Comparison of ENCODE assay signal across 9 mouse cellular contexts in the genomic region with DNA sequence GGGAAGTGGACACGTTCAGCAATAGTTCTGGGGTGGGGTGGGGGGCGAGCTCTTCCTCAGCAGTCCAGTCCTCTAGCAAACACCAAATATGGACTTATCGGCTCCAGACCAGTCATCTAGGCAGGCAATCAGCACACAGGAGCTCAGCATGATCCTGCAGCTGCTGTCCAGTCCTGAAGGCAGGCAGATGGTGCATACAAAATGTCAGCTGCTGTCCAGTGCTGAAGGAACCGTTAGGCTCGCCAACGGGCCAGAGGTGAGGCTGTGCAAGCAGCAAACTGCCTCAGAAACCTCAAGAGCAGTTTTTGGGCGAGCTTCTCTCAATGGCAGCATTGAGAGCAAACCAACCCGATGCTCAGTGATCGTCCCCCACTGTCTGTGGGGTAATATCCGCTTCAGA.
A peak's percentile ranks its signal among the peaks of the same experiment; 100 is the strongest.
DNase-seq lines count a peak whose midpoint lies in the region; ATAC-seq and TF ChIP-seq lines count a peak whose summit lies in the region.
"Had no signal": no experiment of that assay in that cellular context is flagged by ENCODE, and none has a peak within 500 bp of the region (broad histone marks: within the 10 kb centered on the region; RNA-seq: fewer than 3 reads in every experiment).

No protein-coding gene starts in this region.

- no peaks in the 10 kb centered on the region for H3K27me3 ChIP-seq in hindbrain, embryonic 10.5 days (ENCODE audit: insufficient read depth, poor library complexity, severe bottlenecking)
- no peaks in the 10 kb centered on the region for H3K27me3 ChIP-seq in hindbrain, embryonic 13.5 days
- no peaks in the 10 kb centered on the region for H3K27me3 ChIP-seq in ES-Bruce4 (ENCODE audit: control insufficient read depth, insufficient read depth, low read length, poor library complexity, severe bottlenecking)
- H3K27me3 ChIP-seq in kidney, embryonic 14.5 days (ENCODE audit: control insufficient read depth, insufficient read depth, low read length) = no peaks in the 10 kb centered on the region
- no peaks in the 10 kb centered on the region for H3K27me3 ChIP-seq in myocyte (ENCODE audit: control insufficient read depth, insufficient read depth, insufficient read length)

- no peak overlapping the region for H3K4me3 ChIP-seq in hindbrain, embryonic 10.5 days
- H3K4me3 ChIP-seq in hindbrain, embryonic 13.5 days = no peak overlapping the region
- H3K4me3 ChIP-seq in ES-Bruce4 (ENCODE audit: low read depth, low read length) (no peak overlapping the region), myocyte (no peak overlapping the region)
- H3K4me3 ChIP-seq in kidney, embryonic 14.5 days (ENCODE audit: low read length) = no peak overlapping the region

- H3K27ac ChIP-seq in hindbrain, embryonic 10.5 days = no peak overlapping the region
- H3K27ac ChIP-seq in hindbrain, embryonic 13.5 days = no peak overlapping the region
- no peak overlapping the region for H3K27ac ChIP-seq in ES-Bruce4 (ENCODE audit: insufficient read depth, low read length)
- H3K27ac ChIP-seq in kidney, embryonic 14.5 days (ENCODE audit: low read depth, low read length) = no peak overlapping the region
- H3K27ac ChIP-seq: liver, embryonic 14.5 days had no signal

- 34% methylated on average over 10 of the region's 10 CpGs for WGBS in hindbrain, embryonic 10.5 days
- WGBS in hindbrain, embryonic 13.5 days = 40% methylated on average over 10 of the region's 10 CpGs
- WGBS in kidney, embryonic 14.5 days = 21% methylated on average over 10 of the region's 10 CpGs

- no peak overlapping the region for H3ac ChIP-seq in myocyte (ENCODE audit: control insufficient read depth, insufficient read length)

- no peak overlapping the region for H3K4me2 ChIP-seq in hindbrain, embryonic 13.5 days
- H3K4me2 ChIP-seq in kidney, embryonic 14.5 days (replicated peaks; ENCODE audit: low read depth, low read length) = no peak overlapping the region
- H3K4me2 ChIP-seq in myocyte (ENCODE audit: low read depth) = no peak overlapping the region

- H3K4me1 ChIP-seq in hindbrain, embryonic 10.5 days (replicated peaks) = 0 out of 2 replicates have a peak, but pooled peaks cover 9% of the 10 kb centered on the region
- no peaks in the 10 kb centered on the region for H3K4me1 ChIP-seq in hindbrain, embryonic 13.5 days (replicated peaks)
- no peaks in the 10 kb centered on the region for H3K4me1 ChIP-seq in ES-Bruce4 (ENCODE audit: control insufficient read depth, insufficient read depth, low read length)
- H3K4me1 ChIP-seq in kidney, embryonic 14.5 days (ENCODE audit: control insufficient read depth, insufficient read depth, low read length) = no peaks in the 10 kb centered on the region

- H3K9ac ChIP-seq in hindbrain, embryonic 13.5 days = no peak overlapping the region
- no peak overlapping the region for H3K9ac ChIP-seq in ES-Bruce4 (ENCODE audit: low read depth, poor library complexity, severe bottlenecking)
- H3K9ac ChIP-seq in kidney, embryonic 14.5 days (ENCODE audit: low read depth, low read length) = no peak overlapping the region
- H3K9ac ChIP-seq: liver, embryonic 14.5 days had no signal

- H3K79me2 ChIP-seq in myocyte (ENCODE audit: control insufficient read depth, insufficient read depth) = no peaks in the 10 kb centered on the region

- TF ChIP-seq POLR2A in ES-Bruce4 (IDR thresholded peaks at IDR 0.05; ENCODE audit: insufficient read depth, low read length) (no peak), myocyte (IDR thresholded peaks at IDR 0.05; ENCODE audit: insufficient read length, low read depth) (no peak)

- H3K36me3 ChIP-seq in hindbrain, embryonic 10.5 days = no peaks in the 10 kb centered on the region
- no peaks in the 10 kb centered on the region for H3K36me3 ChIP-seq in hindbrain, embryonic 13.5 days
- no peaks in the 10 kb centered on the region for H3K36me3 ChIP-seq in ES-Bruce4 (ENCODE audit: control insufficient read depth, insufficient read depth, low read length, poor library complexity, severe bottlenecking)
- H3K36me3 ChIP-seq in kidney, embryonic 14.5 days (ENCODE audit: control insufficient read depth, insufficient read depth, low read length) = no peaks in the 10 kb centered on the region
- no peaks in the 10 kb centered on the region for H3K36me3 ChIP-seq in myocyte (ENCODE audit: control insufficient read depth, insufficient read depth)

- no peak for ATAC-seq in hindbrain, embryonic 13.5 days (ENCODE audit: low FRiP score)
- ATAC-seq in kidney, embryonic 14.5 days (ENCODE audit: low FRiP score, low TSS enrichment) = peak; percentile 89; the same call in 1 of the 2 replicates

- no peaks in the 10 kb centered on the region for H3K9me3 ChIP-seq in hindbrain, embryonic 10.5 days
- H3K9me3 ChIP-seq in hindbrain, embryonic 13.5 days = no peaks in the 10 kb centered on the region
- no peaks in the 10 kb centered on the region for H3K9me3 ChIP-seq in ES-Bruce4 (replicated peaks; ENCODE audit: control insufficient read depth, insufficient read depth, low read length, poor library complexity, severe bottlenecking)
- H3K9me3 ChIP-seq in kidney, embryonic 14.5 days (ENCODE audit: control insufficient read depth, low read length) = no peaks in the 10 kb centered on the region

- TF ChIP-seq EP300 in ES-Bruce4 (IDR thresholded peaks at IDR 0.05; ENCODE audit: insufficient read depth, low read depth, low read length) = 0 out of 2 replicates have a peak, but pooled peaks have one; percentile 33

- DNase-seq in hindbrain, embryonic 10.5 days (ENCODE audit: low spot score) = peak; percentile 73
- peak; percentile 84 for DNase-seq in embryo, embryonic 11 days
- DNase-seq in spleen, postnatal 14 days (ENCODE audit: low spot score in 2 of 2) = no peak
- DNase-seq in thymus, adult 18-20 months = no peak

- TF ChIP-seq CTCF in ES-Bruce4 (IDR thresholded peaks at IDR 0.05; ENCODE audit: low read depth, low read length) = no peak

TF ChIP-seq in myocyte, 11 proteins besides CTCF, POLR2A, EP300 and RAD21:
- TF ChIP-seq POLR2AphosphoS2 (IDR thresholded peaks at IDR 0.05; ENCODE audit: insufficient read length, low read depth) = no peak
- TF ChIP-seq REST (IDR thresholded peaks at IDR 0.05; ENCODE audit: insufficient read depth, insufficient read length) = peak; percentile 100
- TF ChIP-seq E2F4 (IDR thresholded peaks at IDR 0.05; ENCODE audit: insufficient read depth) = no peak
- TF ChIP-seq TCF3 (IDR thresholded peaks at IDR 0.05; ENCODE audit: insufficient read length, low read depth) = no peak
- peak in 2 of 3 experiments; percentile 49 to 74 for TF ChIP-seq MYOG (IDR thresholded peaks at IDR 0.05; ENCODE audit: control insufficient read depth in 1 of 3, insufficient read depth in 1 of 3, insufficient read length in 2 of 3, low read depth in 2 of 3)
- no peak for TF ChIP-seq CEBPB (IDR thresholded peaks at IDR 0.05; ENCODE audit: insufficient read depth, poor library complexity, severe bottlenecking)
- peak in 2 of 3 experiments; percentile 34 to 73 for TF ChIP-seq MYOD1 (IDR thresholded peaks at IDR 0.05; ENCODE audit: control insufficient read depth in 1 of 3, insufficient read length in 2 of 3, low read depth in 2 of 3)
- peak; percentile 54 for TF ChIP-seq SRF (IDR thresholded peaks at IDR 0.05; ENCODE audit: control insufficient read depth, insufficient read length, low read depth)
- TF ChIP-seq MAX (IDR thresholded peaks at IDR 0.05; ENCODE audit: low read depth) = peak; percentile 86
- TF ChIP-seq TCF12 (IDR thresholded peaks at IDR 0.05; ENCODE audit: insufficient read depth, poor library complexity, severe bottlenecking) = no peak
- no peak for TF ChIP-seq USF1 (IDR thresholded peaks at IDR 0.05; ENCODE audit: low read depth)

Comparison
In these comparisons a context has a peak if more than half of its experiments do, and no peak if none do; other contexts are left out.
1. DNase-seq: peak in hindbrain, embryonic 10.5 days (single experiment) and embryo, embryonic 11 days (single experiment); none in spleen, postnatal 14 days (0 of 2) and thymus, adult 18-20 months (0 of 2).